Mouse (Mus musculus): ENCODE results near the gene Vil1. TPM values are rescaled to one million over a fixed set of nuclear protein-coding genes. Genes with fewer than 3 reads are reported as not detected.
"Not testable (repeated sequence)": the region's sequence is repeated elsewhere in the genome, so short reads cannot be mapped to it uniquely, and the experiment has no call there.

Gene Vil1
- total RNA-seq, 2 experiments from 2014 or later = 0.72 to 0.81 TPM

DNA sequence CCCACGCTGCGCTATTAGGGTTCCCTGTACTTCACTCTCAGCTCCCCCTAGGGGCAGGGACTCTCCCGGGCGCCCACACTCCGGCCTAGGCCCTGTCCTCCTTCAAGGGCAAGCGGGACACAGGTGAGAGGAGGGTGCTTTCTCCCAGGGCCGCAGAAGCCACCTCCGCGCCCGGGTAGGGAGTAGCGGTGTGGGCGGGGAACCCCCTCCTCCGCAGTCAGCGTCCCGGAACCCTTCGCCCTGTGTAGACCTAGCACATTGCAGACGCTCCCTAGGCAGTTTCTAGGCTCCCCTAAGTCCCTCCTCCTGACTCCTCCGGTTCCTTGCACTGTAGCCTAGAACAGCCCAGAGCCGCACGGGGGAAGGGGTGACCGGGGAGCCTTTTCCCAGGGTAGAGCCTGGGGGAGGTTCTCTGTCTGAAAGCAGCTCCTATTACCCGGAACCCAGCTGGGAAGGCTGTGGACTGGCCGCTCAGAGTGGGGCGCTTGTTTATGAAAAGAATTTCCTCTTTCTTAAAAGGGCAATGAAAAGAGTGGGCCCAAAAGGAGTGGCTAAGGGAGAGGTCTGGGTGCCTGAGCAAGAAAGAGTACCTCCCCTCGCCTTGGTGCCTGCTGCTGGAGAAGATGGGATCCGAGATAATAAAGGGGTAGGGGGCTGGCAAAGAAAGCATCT lies 22.3 kb upstream of the Vil1 start:
- peak; percentile 89 for DNase-seq
- intact Hi-C loops (cut with DNase I) = no loop called here

DNA sequence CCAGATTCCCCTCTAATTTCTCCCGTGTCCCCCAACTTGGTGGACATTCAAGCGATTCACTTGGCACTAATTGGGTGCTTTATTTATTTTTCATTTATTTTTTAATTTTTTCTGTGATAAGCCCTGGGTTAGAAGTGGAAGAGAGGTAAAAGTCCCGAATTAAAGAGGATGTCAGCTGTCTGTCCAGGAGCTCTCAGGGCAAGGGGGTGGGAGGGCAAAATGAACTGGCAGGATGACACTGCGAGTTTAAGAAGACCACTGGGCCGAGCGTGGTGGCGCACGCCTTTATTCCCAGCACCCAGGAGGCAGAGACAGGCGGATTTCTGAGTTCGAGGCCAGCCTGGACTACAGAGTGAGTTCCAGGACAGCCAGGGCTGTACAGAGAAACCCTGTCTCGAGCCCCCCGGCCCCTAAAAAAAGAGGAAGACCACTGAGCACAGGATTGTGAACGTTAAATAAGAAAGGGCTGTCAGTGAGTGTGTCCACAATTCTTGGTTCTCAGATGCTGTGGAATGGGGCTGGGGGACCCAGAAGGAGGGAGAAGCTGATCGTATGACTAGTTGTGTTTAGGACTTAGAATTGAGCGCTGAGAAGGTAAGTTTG lies 21.7 kb upstream of the Vil1 start:
- DNase-seq = no peak
- intact Hi-C loops (cut with DNase I) = no loop called here

DNA sequence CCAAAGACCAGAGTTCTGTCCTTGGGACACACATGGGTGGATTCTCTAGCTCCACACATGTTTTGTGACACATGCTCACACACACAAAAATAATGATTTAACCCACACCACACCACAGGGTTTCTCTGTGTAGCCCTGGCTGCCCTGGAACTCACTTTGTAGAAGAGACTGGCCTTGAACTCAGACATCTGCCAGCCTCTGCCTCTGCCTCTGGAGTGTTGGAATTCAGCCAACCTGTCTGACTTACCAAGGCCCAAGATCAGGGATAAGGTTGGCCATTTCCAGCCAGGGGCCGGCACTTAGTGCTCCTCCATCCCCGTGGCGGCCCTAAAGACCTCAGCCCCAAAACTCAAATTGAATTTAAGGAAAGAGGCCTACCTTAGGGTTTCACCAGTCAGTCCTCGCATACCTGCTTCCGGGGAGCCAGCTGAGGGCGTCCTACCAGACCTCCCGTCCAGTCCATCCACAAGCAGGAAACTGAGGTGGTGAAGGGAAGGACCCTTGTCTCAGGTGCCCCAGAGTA lies 20.7 kb upstream of the Vil1 start:
- intact Hi-C loops (cut with DNase I) = no loop called here
- DNase-seq = no peak

DNA sequence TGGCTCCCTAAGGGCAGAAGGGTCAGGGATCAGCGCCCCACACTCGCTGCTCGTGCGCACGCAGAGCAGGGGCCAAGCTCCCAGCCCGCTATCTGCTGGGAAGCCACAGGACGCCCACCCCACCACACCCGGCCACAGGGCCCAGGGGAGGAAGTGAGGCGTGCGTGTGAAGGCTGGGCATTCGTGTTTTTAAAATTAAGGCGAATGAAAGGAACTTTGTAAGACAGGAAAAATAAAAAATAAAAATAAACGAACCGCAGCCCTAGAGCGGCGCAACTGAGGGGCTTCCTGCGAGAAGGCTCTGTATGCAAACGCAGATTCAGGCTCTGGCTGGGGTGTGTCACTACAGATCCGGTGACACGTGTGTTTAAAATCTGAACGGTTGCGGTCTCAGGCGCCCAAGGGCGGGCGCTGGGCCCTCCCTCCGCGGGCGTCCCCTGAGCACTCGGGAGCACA lies 19.3 kb upstream of the Vil1 start:
- intact Hi-C loops (cut with DNase I) = no loop called here
- no peak for DNase-seq

- intact Hi-C loops (cut with DNase I) = no loop called here
- peak; percentile 54 for DNase-seq
Observed at GRCm38 (mm10) chr1:74390287-74390906, 18.8 kb upstream of the Vil1 start.

DNA sequence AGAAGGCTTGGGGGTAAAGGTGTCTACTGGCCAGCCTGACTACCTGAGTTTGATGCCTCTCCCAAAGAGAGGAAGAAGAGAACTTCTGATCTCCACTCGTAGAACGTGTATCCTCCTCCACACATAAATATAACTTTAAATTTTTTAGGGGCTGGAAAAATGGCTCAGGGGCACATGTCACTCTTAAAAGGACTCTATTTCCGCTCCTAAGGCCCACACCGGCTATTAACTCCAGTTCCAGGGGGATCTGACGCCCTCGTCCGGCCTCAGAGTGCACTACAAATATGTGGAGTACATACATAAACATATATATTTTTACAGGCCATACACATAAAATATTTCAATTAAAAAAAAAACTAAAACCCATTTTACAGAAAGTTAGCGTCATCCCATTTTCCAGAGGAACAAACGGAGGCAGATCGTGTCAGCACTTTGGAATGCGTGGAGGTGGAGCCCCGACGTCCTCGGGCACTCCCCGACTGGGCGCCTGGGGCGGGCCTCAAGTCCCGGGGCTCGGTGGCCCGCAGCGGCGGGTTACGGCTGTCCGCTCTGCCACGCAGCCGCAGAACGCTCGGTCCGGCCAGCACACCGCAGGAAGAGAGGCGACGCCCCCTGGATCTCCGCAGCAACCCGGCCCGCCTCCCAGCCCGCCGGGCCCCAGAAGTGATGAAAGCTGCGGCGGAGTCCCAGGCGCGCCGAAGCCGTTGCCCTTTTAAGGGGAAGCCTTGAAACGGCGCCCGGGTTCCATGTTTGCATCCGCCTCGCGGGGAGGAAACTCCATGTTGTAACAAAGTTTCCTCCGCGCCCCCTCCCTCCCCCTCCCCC lies 18.0 kb upstream of the Vil1 start, which contains the start of gene Ctdsp1:
Gene Ctdsp1 (plus strand): TSS at position 586 of the 825 bp plus-strand sequence.
- DNase-seq = peak; percentile 96
- intact Hi-C loops (cut with DNase I) = no loop called here

- peak; percentile 58 for DNase-seq
- intact Hi-C loops (cut with DNase I) = no loop called here
Observed at GRCm38 (mm10) chr1:74391844-74392441, 17.2 kb upstream of the Vil1 start.

GRCm38 (mm10) chr1:74392446-74392994 lies 16.7 kb upstream of the Vil1 start:
- DNase-seq = no peak
- intact Hi-C loops (cut with DNase I) = no loop called here

GRCm38 (mm10) chr1:74393010-74393409 lies 16.2 kb upstream of the Vil1 start:
- intact Hi-C loops (cut with DNase I) = no loop called here
- DNase-seq = no peak

DNA sequence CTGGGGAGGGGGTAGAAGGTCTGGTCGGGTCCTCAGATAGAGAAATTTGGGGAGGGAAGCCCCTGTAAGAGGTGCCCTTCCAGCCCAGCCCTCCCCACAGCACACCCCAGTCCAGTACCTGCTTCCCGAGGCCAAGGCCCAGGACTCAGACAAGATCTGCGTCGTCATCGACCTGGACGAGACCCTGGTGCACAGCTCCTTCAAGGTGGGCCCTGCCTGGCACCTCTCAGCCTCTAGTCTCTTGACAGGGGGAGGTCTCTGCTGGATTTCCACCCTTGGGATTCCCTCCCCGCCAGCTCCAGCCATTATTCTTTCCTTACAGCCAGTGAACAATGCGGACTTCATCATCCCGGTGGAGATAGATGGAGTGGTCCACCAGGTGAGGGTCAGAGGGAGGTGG lies 15.5 kb upstream of the Vil1 start:
- intact Hi-C loops (cut with DNase I) = no loop called here
- no peak for DNase-seq

GRCm38 (mm10) chr1:74394311-74394710 lies 14.9 kb upstream of the Vil1 start:
- intact Hi-C loops (cut with DNase I) = no loop called here
- no peak for DNase-seq

DNA sequence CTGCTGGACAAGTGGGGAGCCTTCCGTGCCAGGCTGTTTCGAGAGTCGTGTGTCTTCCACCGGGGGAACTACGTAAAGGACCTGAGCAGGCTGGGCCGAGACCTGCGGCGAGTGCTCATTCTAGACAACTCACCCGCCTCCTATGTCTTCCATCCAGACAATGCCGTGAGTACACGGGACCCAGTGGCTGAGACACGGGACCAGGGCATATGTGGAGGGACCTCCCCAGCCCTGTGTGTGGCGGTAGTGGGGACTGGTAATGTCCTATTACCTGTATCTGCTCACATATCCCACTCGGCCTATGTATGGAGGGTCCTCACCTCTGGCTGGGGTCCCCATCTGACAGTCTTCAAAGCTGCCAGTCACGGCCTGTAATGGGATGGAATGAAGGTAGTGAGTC lies 14.3 kb upstream of the Vil1 start:
- no peak for DNase-seq
- intact Hi-C loops (cut with DNase I) = no loop called here

DNA sequence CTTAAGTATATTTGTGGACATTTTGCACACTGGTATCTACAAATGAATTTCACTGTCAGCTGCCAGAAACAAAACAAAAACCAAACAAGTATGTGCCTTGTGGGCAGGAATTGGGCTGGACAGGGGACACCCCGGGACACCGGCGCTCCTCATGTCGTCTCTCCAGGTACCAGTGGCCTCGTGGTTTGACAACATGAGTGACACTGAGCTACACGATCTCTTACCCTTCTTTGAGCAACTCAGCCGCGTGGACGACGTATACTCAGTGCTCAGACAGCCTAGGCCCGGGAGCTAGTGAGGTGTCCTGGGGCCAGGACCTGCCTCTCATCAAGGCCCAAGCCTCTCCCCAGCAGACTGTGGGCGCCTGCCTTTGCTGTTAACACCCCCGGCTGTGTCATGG lies 13.9 kb upstream of the Vil1 start:
- intact Hi-C loops (cut with DNase I) = no loop called here
- DNase-seq = no peak

- intact Hi-C loops (cut with DNase I); DNase-seq: not testable (repeated sequence)
Observed at GRCm38 (mm10) chr1:74396456-74397222, 12.5 kb upstream of the Vil1 start.

GRCm38 (mm10) chr1:74397268-74397918 lies 11.8 kb upstream of the Vil1 start:
- intact Hi-C loops (cut with DNase I) = no loop called here

GRCm38 (mm10) chr1:74397919-74398451 lies 11.2 kb upstream of the Vil1 start:
- intact Hi-C loops (cut with DNase I) = no loop called here
- DNase-seq = peak; percentile 69

More at GRCm38 (mm10) chr1:74397268-74397918, 11.8 kb upstream of the Vil1 start:
- peak; percentile 97 for DNase-seq

- no peak for DNase-seq
- intact Hi-C loops (cut with DNase I) = no loop called here
Observed at GRCm38 (mm10) chr1:74400531-74400930, 8.6 kb upstream of the Vil1 start.

DNA sequence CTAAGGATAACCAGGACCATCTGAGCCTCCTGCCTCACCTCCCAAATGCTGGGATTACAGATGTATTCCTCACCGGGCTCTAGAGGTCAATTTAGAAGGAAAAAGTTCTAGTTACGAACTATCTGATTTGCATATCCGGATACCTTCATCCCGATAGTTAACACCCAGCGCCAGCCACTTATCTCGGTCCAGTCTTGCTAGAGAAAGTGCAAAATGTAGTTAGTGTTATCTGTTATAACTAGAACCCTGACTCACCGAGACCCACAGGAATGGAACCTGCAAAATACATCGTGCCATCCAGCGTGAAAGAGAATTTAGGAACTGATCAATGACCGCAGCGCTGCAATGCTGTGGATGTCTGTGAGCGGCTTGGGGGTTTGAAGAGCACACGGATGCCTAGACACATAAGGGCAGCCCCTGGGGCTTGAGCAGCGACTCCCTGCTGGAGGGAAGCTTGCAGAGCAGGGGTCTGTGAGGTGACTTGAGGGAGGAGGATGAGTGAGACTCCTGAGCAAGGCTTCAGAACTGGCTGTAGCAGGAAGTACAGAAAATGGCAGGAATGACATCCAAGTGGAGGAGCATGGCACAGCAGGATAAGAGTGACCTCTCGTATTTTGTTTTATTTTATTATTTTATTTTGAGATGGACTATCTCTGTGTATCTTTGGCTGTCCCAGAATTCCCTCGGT lies 8.0 kb upstream of the Vil1 start:
- intact Hi-C loops (cut with DNase I) = no loop called here
- no peak for DNase-seq

Measured in left cerebral cortex, postnatal 4 days (tissue).